Mouse (Mus musculus): ENCODE measurements around the gene Usp37. TPM values are rescaled to one million over a fixed set of nuclear protein-coding genes. Genes with fewer than 3 reads are reported as not detected.

The Usp37 gene
- polyA plus RNA-seq, 1 experiment from 2014 or later, result 12.1 TPM

DNA sequence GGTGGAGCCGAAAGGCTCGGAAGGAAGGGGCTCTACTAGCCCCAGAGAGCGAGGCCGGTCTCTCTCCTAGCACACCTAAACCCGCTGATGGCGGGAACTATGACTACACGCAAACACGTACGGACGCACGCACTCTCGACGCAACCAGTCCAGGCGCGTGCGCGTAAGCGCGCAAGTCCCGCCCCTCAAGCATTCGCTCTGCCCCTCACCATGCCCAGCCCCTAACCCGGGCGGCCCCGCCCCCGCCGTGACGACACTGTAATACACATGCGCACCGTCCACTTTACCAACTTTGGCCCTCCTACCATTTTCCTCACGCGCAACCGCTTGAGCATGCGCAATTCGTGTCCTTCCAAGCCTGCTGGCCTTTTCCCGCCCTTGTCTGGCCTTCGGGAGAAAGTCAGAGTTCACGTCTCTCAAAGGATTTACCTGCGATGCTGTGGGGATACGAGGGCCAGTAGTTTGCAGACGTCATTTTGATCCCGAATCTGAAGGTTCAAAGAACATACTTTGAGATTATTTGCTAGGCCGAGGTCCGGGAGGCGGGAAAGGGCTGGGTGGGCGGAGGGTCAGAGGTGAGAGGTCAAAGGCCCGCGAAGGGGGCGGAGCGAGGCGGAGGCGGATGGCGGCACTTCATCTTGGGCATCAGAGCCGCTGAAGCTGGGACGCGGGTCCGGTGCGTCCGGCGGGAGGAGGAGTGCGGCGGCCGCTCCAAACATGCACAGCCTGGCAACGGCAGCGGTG lies 38.2 kb downstream of the Usp37 start, which contains the start of gene Cnot9:
TSS of gene Cnot9 (plus strand) at position 338 of the 744 bp plus-strand sequence.
- peaks cover 17% of the 10 kb centered on the region for H3K4me1 ChIP-seq (ENCODE audit: control insufficient read depth, low read depth, low read length)
- H3K9me3 ChIP-seq (replicated peaks; ENCODE audit: control insufficient read depth, low read length), result no peaks in the 10 kb centered on the region
- no peaks in the 10 kb centered on the region for H3K36me3 ChIP-seq (ENCODE audit: control insufficient read depth, insufficient read depth)
- H3K27ac ChIP-seq (ENCODE audit: low read length), result peak within 1 kb of the TSS; percentile 94
- peak within 1 kb of the TSS; percentile 93 for H3K4me2 ChIP-seq (ENCODE audit: low read depth, low read length)
- peak; percentile 98 for ATAC-seq (ENCODE audit: low read depth)
- peak within 1 kb of the TSS; percentile 97 for H3K9ac ChIP-seq (ENCODE audit: low read depth, low read length)
- H3K4me3 ChIP-seq (ENCODE audit: low read depth, low read length), result peak within 1 kb of the TSS; percentile 99
- WGBS (ENCODE audit: insufficient replicate concordance), result under 1% methylated on average over 62 of the region's 64 CpGs
- no peaks in the 10 kb centered on the region for H3K27me3 ChIP-seq (ENCODE audit: control insufficient read depth, insufficient read depth, low read depth, low read length)

DNA sequence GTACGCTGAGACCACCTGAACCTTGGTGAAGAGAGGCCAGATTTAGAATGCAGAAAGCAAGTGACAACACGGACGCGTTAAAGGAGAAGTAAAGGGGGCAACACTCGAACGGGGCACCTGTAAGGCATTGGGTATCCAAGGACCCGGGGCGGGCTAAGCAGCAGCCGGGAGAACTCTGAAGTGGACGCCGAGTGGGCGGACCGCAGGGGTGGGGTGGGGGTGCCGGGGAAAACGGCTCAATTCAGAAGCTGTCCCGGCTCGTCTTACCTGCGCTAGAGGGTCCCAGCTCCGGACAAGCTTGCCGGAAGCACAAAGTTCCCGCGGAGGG lies 38.7 kb downstream of the Usp37 start:
- Histone ChIP-seq H3K27me3 (ENCODE audit: control insufficient read depth, insufficient read depth, low read depth, low read length) (no peaks in the 10 kb centered on the region), H3K27ac (ENCODE audit: low read length) (peak overlapping the region; percentile 72), H3K4me2 (ENCODE audit: low read depth, low read length) (peak overlapping the region; percentile 93), H3K4me3 (ENCODE audit: low read depth, low read length) (peak overlapping the region; percentile 99), H3K9me3 (replicated peaks; ENCODE audit: control insufficient read depth, low read length) (no peaks in the 10 kb centered on the region), H3K9ac (ENCODE audit: low read depth, low read length) (peak overlapping the region; percentile 85), H3K36me3 (ENCODE audit: control insufficient read depth, insufficient read depth) (no peaks in the 10 kb centered on the region), H3K4me1 (ENCODE audit: control insufficient read depth, low read depth, low read length) (peaks cover 14% of the 10 kb centered on the region)
- WGBS (ENCODE audit: insufficient replicate concordance), result 0% methylated on average over 22 of the region's 22 CpGs
- peak; percentile 27 for ATAC-seq (ENCODE audit: low read depth)

DNA sequence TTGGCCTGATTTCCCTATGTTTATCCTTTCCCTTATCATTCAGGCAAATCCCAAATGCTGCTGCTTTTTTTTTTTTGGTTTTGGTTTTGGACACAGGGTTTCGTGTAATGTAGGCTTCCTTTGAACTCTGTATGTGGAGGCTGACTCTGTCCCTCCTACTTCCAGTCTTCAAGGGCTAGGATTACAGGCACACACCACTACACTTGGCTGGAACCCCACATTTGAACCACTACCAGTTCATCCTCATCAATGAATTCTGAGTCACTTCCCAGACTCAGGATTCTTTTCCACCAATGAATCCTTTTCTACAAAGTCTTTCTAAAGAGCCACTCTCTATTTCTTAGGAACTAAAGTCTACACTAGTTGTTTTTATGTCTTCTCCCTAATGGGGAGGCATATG lies 43.0 kb downstream of the Usp37 start:
- Histone ChIP-seq H3K4me2 (ENCODE audit: low read depth, low read length) (no peak overlapping the region), H3K36me3 (ENCODE audit: control insufficient read depth, insufficient read depth) (no peaks in the 10 kb centered on the region; the same call in 1 of the 2 replicates), H3K9me3 (replicated peaks; ENCODE audit: control insufficient read depth, low read length) (no peaks in the 10 kb centered on the region), H3K4me1 (ENCODE audit: control insufficient read depth, low read depth, low read length) (peaks cover 5% of the 10 kb centered on the region), H3K27ac (ENCODE audit: low read length) (no peak overlapping the region), H3K27me3 (ENCODE audit: control insufficient read depth, insufficient read depth, low read depth, low read length) (no peaks in the 10 kb centered on the region), H3K9ac (ENCODE audit: low read depth, low read length) (no peak overlapping the region), H3K4me3 (ENCODE audit: low read depth, low read length) (no peak overlapping the region)
- 50% methylated on average over 1 of the region's 1 CpGs for WGBS (ENCODE audit: insufficient replicate concordance)
- no peak for ATAC-seq (ENCODE audit: low read depth)

DNA sequence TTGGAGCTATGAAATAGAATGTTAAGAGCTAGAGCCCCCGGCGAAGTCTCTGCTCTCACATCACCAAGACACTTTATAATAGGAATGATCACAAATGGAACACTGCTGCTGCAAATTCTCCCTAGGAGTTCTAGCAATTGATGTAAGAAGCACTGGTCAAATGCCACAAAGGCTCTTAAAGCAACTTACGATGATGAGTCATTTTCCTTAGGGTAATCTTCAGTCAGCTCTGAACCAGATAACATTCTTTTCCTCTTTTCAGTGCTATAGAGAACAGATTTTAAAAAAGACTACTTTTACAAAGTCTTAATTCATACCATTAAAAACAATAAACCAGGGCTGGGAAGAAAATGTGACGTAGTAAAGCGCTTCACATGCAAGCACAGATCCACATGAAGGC lies 58.3 kb downstream of the Usp37 start:
- H3K9me3 ChIP-seq (replicated peaks; ENCODE audit: control insufficient read depth, low read length), result no peaks in the 10 kb centered on the region
- no peak overlapping the region for H3K27ac ChIP-seq (ENCODE audit: low read length)
- no peak overlapping the region for H3K4me3 ChIP-seq (ENCODE audit: low read depth, low read length)
- ATAC-seq (ENCODE audit: low read depth), result no peak
- WGBS (ENCODE audit: insufficient replicate concordance), result 89% methylated on average over 5 of the region's 5 CpGs
- no peak overlapping the region for H3K9ac ChIP-seq (ENCODE audit: low read depth, low read length)
- H3K27me3 ChIP-seq (ENCODE audit: control insufficient read depth, insufficient read depth, low read depth, low read length), result no peaks in the 10 kb centered on the region
- peaks cover 36% of the 10 kb centered on the region for H3K36me3 ChIP-seq (ENCODE audit: control insufficient read depth, insufficient read depth)
- H3K4me2 ChIP-seq (ENCODE audit: low read depth, low read length), result no peak overlapping the region
- H3K4me1 ChIP-seq (ENCODE audit: control insufficient read depth, low read depth, low read length), result no peaks in the 10 kb centered on the region

DNA sequence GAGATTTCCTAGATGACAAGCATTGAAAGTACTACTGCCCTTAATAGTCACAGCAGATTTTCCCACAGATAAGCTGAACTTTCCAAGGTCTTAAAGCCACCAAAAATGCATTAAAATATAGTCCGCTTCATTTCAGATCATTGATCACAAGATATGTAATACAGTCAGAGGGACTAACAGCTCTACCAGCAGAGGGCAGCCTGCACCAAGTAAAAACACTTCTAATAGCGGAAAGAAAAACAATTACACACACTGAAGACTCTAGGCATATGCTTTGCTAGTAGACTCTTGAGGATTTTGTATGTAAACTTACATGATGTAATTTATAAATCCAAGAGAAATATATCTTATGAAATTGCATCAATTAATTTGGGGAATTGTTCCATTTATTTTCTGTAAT lies 83.8 kb downstream of the Usp37 start:
- no peak overlapping the region for H3K4me3 ChIP-seq (ENCODE audit: low read depth, low read length)
- WGBS (ENCODE audit: insufficient replicate concordance), result 67% methylated on average over 2 of the region's 2 CpGs

DNA sequence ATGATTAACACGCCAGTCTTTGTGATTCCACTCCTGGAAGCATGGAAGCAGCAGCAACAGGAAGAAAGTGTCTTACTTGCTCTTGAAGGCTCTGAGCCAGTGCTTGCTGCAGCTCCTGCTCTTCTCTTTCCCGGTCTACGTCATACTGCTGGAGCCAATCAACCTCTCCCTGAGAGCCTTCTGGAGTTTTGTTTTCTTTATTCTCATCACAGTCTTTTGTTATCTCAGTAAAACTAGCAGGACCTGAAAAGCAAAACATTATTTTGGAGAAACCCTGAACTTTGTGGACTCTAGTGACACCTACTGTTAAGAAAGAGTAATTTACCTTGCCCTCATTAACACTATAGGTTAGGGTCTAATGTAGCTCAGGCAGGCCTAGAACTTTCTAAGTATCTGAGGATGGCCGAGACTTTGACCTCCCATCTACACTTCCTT lies 91.5 kb downstream of the Usp37 start:
- Histone ChIP-seq H3K27me3 (ENCODE audit: control insufficient read depth, insufficient read depth, low read depth, low read length) (no peaks in the 10 kb centered on the region), H3K36me3 (ENCODE audit: control insufficient read depth, insufficient read depth) (peaks cover 48% of the 10 kb centered on the region), H3K4me3 (ENCODE audit: low read depth, low read length) (no peak overlapping the region), H3K9me3 (replicated peaks; ENCODE audit: control insufficient read depth, low read length) (no peaks in the 10 kb centered on the region), H3K4me1 (ENCODE audit: control insufficient read depth, low read depth, low read length) (no peaks in the 10 kb centered on the region), H3K4me2 (ENCODE audit: low read depth, low read length) (no peak overlapping the region), H3K27ac (ENCODE audit: low read length) (no peak overlapping the region), H3K9ac (ENCODE audit: low read depth, low read length) (no peak overlapping the region)
- WGBS (ENCODE audit: insufficient replicate concordance), result 53% methylated on average over 4 of the region's 4 CpGs
- ATAC-seq (ENCODE audit: low read depth), result 0 out of 2 replicates have a peak, but pooled peaks have one; percentile 21

More for the DNA sequence above, 83.8 kb downstream of the Usp37 start:
- Histone ChIP-seq H3K9me3 (replicated peaks; ENCODE audit: control insufficient read depth, low read length) (no peaks in the 10 kb centered on the region), H3K9ac (ENCODE audit: low read depth, low read length) (no peak overlapping the region), H3K4me1 (ENCODE audit: control insufficient read depth, low read depth, low read length) (no peaks in the 10 kb centered on the region), H3K27me3 (ENCODE audit: control insufficient read depth, insufficient read depth, low read depth, low read length) (no peaks in the 10 kb centered on the region), H3K27ac (ENCODE audit: low read length) (no peak overlapping the region), H3K36me3 (ENCODE audit: control insufficient read depth, insufficient read depth) (peaks cover 35% of the 10 kb centered on the region), H3K4me2 (ENCODE audit: low read depth, low read length) (no peak overlapping the region)
- no peak for ATAC-seq (ENCODE audit: low read depth)

DNA sequence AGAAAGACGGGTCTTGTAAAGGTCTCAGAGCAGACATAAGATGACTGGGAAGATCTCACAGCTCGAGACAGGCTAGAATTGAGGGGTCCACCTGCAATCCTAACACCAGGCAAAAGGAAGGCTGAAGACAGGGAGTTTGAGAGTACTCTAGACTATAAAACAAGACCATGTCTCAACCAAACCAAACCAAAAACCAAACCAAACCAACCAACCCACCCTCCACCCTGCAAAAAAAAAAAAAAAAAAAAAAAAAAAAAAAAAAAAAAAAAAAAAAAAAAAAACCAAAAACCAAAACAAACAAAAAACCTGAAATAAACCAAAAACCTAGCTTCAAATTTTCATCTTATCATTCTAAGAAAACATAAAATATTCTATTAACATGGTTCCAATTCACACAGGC lies 99.5 kb downstream of the Usp37 start:
- WGBS (ENCODE audit: insufficient replicate concordance), result 76% methylated on average over 2 of the region's 2 CpGs
- no peaks in the 10 kb centered on the region for H3K27me3 ChIP-seq (ENCODE audit: control insufficient read depth, insufficient read depth, low read depth, low read length)
- no peaks in the 10 kb centered on the region for H3K9me3 ChIP-seq (replicated peaks; ENCODE audit: control insufficient read depth, low read length)
- H3K4me2 ChIP-seq (ENCODE audit: low read depth, low read length), result no peak overlapping the region
- H3K9ac ChIP-seq (ENCODE audit: low read depth, low read length), result no peak overlapping the region
- ATAC-seq (ENCODE audit: low read depth), result no peak
- H3K4me3 ChIP-seq (ENCODE audit: low read depth, low read length), result no peak overlapping the region
- peaks cover 31% of the 10 kb centered on the region for H3K36me3 ChIP-seq (ENCODE audit: control insufficient read depth, insufficient read depth)
- no peak overlapping the region for H3K27ac ChIP-seq (ENCODE audit: low read length)
- H3K4me1 ChIP-seq (ENCODE audit: control insufficient read depth, low read depth, low read length), result no peaks in the 10 kb centered on the region

DNA sequence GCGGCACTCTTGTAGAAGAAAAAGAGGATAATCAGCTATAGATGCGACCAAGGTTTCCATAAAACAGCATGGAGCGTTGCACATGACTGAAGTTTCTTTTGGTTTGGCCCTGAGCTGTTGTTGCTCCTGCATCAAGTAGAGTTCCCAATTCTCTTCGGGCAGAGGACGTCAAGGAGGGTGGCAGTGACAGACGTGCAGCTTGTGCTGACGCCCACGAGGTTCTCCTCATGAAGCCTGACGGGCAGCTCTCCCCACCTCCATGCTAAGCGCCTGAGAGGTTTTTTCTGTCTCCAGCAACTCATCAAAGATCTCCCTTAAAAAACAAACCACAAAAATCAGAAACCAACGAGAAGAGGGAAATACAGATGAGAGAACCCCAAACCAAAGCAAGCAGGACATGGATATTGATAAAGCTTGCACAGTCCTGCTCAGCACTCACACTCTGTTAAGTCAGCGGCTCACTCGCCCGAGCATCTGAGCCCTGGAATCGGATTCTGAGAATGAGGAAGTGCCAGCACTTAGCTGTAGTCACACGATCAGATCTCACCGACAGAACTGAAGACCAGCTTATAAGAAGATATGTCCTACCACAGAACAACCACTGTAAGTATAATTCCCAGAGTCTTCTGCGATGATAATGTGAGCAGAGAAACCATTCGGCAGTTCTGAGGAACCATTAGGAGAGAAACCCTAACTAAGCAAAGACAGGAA lies 104.8 kb downstream of the Usp37 start:
- Histone ChIP-seq H3K4me2 (ENCODE audit: low read depth, low read length) (no peak overlapping the region), H3K27ac (ENCODE audit: low read length) (no peak overlapping the region), H3K9me3 (replicated peaks; ENCODE audit: control insufficient read depth, low read length) (no peaks in the 10 kb centered on the region), H3K4me3 (ENCODE audit: low read depth, low read length) (no peak overlapping the region), H3K36me3 (ENCODE audit: control insufficient read depth, insufficient read depth) (peaks cover 30% of the 10 kb centered on the region), H3K4me1 (ENCODE audit: control insufficient read depth, low read depth, low read length) (peaks cover 17% of the 10 kb centered on the region), H3K9ac (ENCODE audit: low read depth, low read length) (no peak overlapping the region), H3K27me3 (ENCODE audit: control insufficient read depth, insufficient read depth, low read depth, low read length) (no peaks in the 10 kb centered on the region)
- no peak for ATAC-seq (ENCODE audit: low read depth)
- 70% methylated on average over 19 of the region's 19 CpGs for WGBS (ENCODE audit: insufficient replicate concordance)
